In genomic region chr12:112654076-112654475, GRCm38 (mm10) we compare ENCODE assay signal across 23 mouse cellular contexts. TPM values are rescaled to one million over a fixed set of nuclear protein-coding genes. Genes with fewer than 3 reads are reported as not detected.
DNase-seq lines count a peak whose midpoint lies in the region; ATAC-seq and TF ChIP-seq lines count a peak whose summit lies in the region.
"Had no signal": no experiment of that assay in that cellular context is flagged by ENCODE, and none has a peak within 500 bp of the region (broad histone marks: within the 10 kb centered on the region; RNA-seq: fewer than 3 reads in every experiment).

No protein-coding gene starts in this region.

- H3K36me3 ChIP-seq in heart, embryonic 14.5 days (ENCODE audit: control insufficient read depth, insufficient read depth, low read length), result peaks cover 92% of the 10 kb centered on the region
- H3K36me3 ChIP-seq in heart, adult 2 months (ENCODE audit: control insufficient read depth, insufficient read depth, low read length), result no peaks in the 10 kb centered on the region
- peaks cover 68% of the 10 kb centered on the region for H3K36me3 ChIP-seq in intestine, embryonic 15.5 days
- peaks cover 34% of the 10 kb centered on the region for H3K36me3 ChIP-seq in intestine, embryonic 16.5 days (ENCODE audit: control insufficient read depth, insufficient read depth, low read length)
- H3K36me3 ChIP-seq in midbrain, embryonic 13.5 days, result peaks cover 91% of the 10 kb centered on the region
- peaks cover 54% of the 10 kb centered on the region for H3K36me3 ChIP-seq in midbrain, postnatal 0 days (ENCODE audit: insufficient read depth, low read length)
- peaks cover 75% of the 10 kb centered on the region for H3K36me3 ChIP-seq in neural tube, embryonic 15.5 days

- TF ChIP-seq CTCF in heart, adult 2 months (IDR thresholded peaks at IDR 0.05), result no peak
- TF ChIP-seq CTCF in midbrain, postnatal 0 days (IDR thresholded peaks at IDR 0.05), result no peak

- peaks cover 18 to 26% of the 10 kb centered on the region in 2 experiments for H3K4me1 ChIP-seq in heart, embryonic 14.5 days (ENCODE audit: control insufficient read depth in 2 of 2, insufficient read depth in 2 of 2, low read length in 2 of 2)
- peaks cover 3% of the 10 kb centered on the region for H3K4me1 ChIP-seq in heart, adult 2 months (ENCODE audit: control insufficient read depth, insufficient read depth, low read length)
- H3K4me1 ChIP-seq in intestine, embryonic 15.5 days (replicated peaks), result peaks cover 27% of the 10 kb centered on the region
- H3K4me1 ChIP-seq in intestine, embryonic 16.5 days (ENCODE audit: control insufficient read depth, insufficient read depth, low read length), result peaks cover 24% of the 10 kb centered on the region
- 0 out of 2 replicates have a peak, but pooled peaks cover 9% of the 10 kb centered on the region for H3K4me1 ChIP-seq in midbrain, embryonic 13.5 days (replicated peaks)
- H3K4me1 ChIP-seq in midbrain, postnatal 0 days (ENCODE audit: insufficient read depth, low read length), result no peaks in the 10 kb centered on the region
- peaks cover 5% of the 10 kb centered on the region; the same call in 1 of the 2 replicates for H3K4me1 ChIP-seq in neural tube, embryonic 15.5 days

- H3K27me3 ChIP-seq in heart, embryonic 14.5 days (ENCODE audit: control insufficient read depth, insufficient read depth, low read length), result no peaks in the 10 kb centered on the region
- H3K27me3 ChIP-seq in heart, adult 2 months (ENCODE audit: control insufficient read depth, insufficient read depth, low read length), result no peaks in the 10 kb centered on the region
- H3K27me3 ChIP-seq in intestine, embryonic 15.5 days (replicated peaks), result no peaks in the 10 kb centered on the region
- no peaks in the 10 kb centered on the region for H3K27me3 ChIP-seq in intestine, embryonic 16.5 days (replicated peaks; ENCODE audit: control insufficient read depth, insufficient read depth, low read length)
- no peaks in the 10 kb centered on the region for H3K27me3 ChIP-seq in midbrain, embryonic 13.5 days
- H3K27me3 ChIP-seq in midbrain, postnatal 0 days (ENCODE audit: insufficient read depth, low read length), result no peaks in the 10 kb centered on the region
- no peaks in the 10 kb centered on the region for H3K27me3 ChIP-seq in neural tube, embryonic 15.5 days (replicated peaks)
- H3K27me3 ChIP-seq: liver, embryonic 12.5 days; lung, embryonic 15.5 days; stomach, embryonic 15.5 days had no signal

- intact Hi-C loops in heart, adult 2 months (cut with DNase I), result loop anchor here (5.0 to 10.0 kb wide), 2 partner anchors 38 to 191 kb away; no protein-coding TSS in a partner anchor
- intact Hi-C loops in left cerebral cortex, postnatal 4 days (cut with DNase I), result no loop called here

- no peaks in the 10 kb centered on the region for H3K79me2 ChIP-seq in heart, adult 2 months (replicated peaks; ENCODE audit: control insufficient read depth, insufficient read depth, low read length)

- no peak overlapping the region for H3K4me3 ChIP-seq in heart, embryonic 14.5 days (ENCODE audit: control insufficient read depth in 1 of 2, insufficient read depth in 1 of 2, low read depth in 1 of 2, low read length in 2 of 2)
- H3K4me3 ChIP-seq in heart, adult 2 months, result no peak overlapping the region
- no peak overlapping the region for H3K4me3 ChIP-seq in intestine, embryonic 15.5 days (replicated peaks)
- no peak overlapping the region for H3K4me3 ChIP-seq in intestine, embryonic 16.5 days (ENCODE audit: low read length)
- no peak overlapping the region for H3K4me3 ChIP-seq in midbrain, embryonic 13.5 days (replicated peaks)
- no peak overlapping the region for H3K4me3 ChIP-seq in midbrain, postnatal 0 days (ENCODE audit: low read depth, low read length)
- H3K4me3 ChIP-seq in neural tube, embryonic 15.5 days (replicated peaks), result no peak overlapping the region
- H3K4me3 ChIP-seq: erythroblast, embryonic 14.5 days; left cerebral cortex, adult 2 months; liver, embryonic 12.5 days; lung, embryonic 15.5 days; midbrain, embryonic 10.5 days; stomach, embryonic 15.5 days had no signal

- H3K9me3 ChIP-seq in heart, embryonic 14.5 days (ENCODE audit: control insufficient read depth, low read length), result no peaks in the 10 kb centered on the region
- no peaks in the 10 kb centered on the region for H3K9me3 ChIP-seq in intestine, embryonic 15.5 days
- H3K9me3 ChIP-seq in intestine, embryonic 16.5 days (ENCODE audit: control insufficient read depth, low read length), result no peaks in the 10 kb centered on the region
- H3K9me3 ChIP-seq in midbrain, embryonic 13.5 days, result no peaks in the 10 kb centered on the region
- no peaks in the 10 kb centered on the region for H3K9me3 ChIP-seq in midbrain, postnatal 0 days (ENCODE audit: low read length)
- no peaks in the 10 kb centered on the region for H3K9me3 ChIP-seq in neural tube, embryonic 15.5 days (replicated peaks)
- H3K9me3 ChIP-seq: liver, embryonic 12.5 days; lung, embryonic 15.5 days; midbrain, embryonic 10.5 days; stomach, embryonic 15.5 days had no signal

- TF ChIP-seq EP300 in heart, adult 2 months (IDR thresholded peaks at IDR 0.05; ENCODE audit: insufficient read depth, low read depth, low read length), result no peak

- H3K9ac ChIP-seq in heart, embryonic 14.5 days (ENCODE audit: low read length), result peak overlapping the region; percentile 54
- no peak overlapping the region for H3K9ac ChIP-seq in heart, adult 2 months (ENCODE audit: low read depth, low read length)
- H3K9ac ChIP-seq in intestine, embryonic 15.5 days, result no peak overlapping the region
- H3K9ac ChIP-seq in intestine, embryonic 16.5 days (ENCODE audit: low read depth, low read length), result no peak overlapping the region
- no peak overlapping the region for H3K9ac ChIP-seq in midbrain, embryonic 13.5 days (replicated peaks)
- no peak overlapping the region for H3K9ac ChIP-seq in midbrain, postnatal 0 days (replicated peaks; ENCODE audit: low read length, poor library complexity, severe bottlenecking)
- no peak overlapping the region for H3K9ac ChIP-seq in neural tube, embryonic 15.5 days (replicated peaks)
- H3K9ac ChIP-seq: liver, embryonic 12.5 days; lung, embryonic 15.5 days; stomach, embryonic 15.5 days had no signal

- peak overlapping the region; percentile 23 to 85; a peak in 3 of 4 replicates for H3K27ac ChIP-seq in heart, embryonic 14.5 days (replicated peaks in 1 of 2; ENCODE audit: control insufficient read depth in 1 of 2, insufficient read depth in 1 of 2, low read depth in 2 of 2, low read length in 2 of 2)
- H3K27ac ChIP-seq in heart, adult 2 months, result no peak overlapping the region
- H3K27ac ChIP-seq in intestine, embryonic 15.5 days, result peak overlapping the region; percentile 22; the same call in 1 of the 2 replicates
- no peak overlapping the region for H3K27ac ChIP-seq in intestine, embryonic 16.5 days (ENCODE audit: low read length)
- peak overlapping the region; percentile 32; the same call in 1 of the 2 replicates for H3K27ac ChIP-seq in midbrain, embryonic 13.5 days
- H3K27ac ChIP-seq in midbrain, postnatal 0 days (ENCODE audit: low read depth, low read length), result no peak overlapping the region
- H3K27ac ChIP-seq in neural tube, embryonic 15.5 days (replicated peaks), result peak overlapping the region; percentile 51; the same call in 1 of the 2 replicates
- H3K27ac ChIP-seq: left cerebral cortex, adult 2 months; liver, embryonic 12.5 days; lung, embryonic 15.5 days; stomach, embryonic 15.5 days had no signal

- no peak for TF ChIP-seq POLR2A in heart, adult 2 months (IDR thresholded peaks at IDR 0.05; ENCODE audit: insufficient read depth, low read depth, low read length)

- no peak for DNase-seq in heart, adult 2 months
- DNase-seq in midbrain, postnatal 0 days (ENCODE audit: low spot score), result no peak
- DNase-seq in left cerebral cortex, postnatal 4 days, result no peak
- DNase-seq: adrenal gland, adult 8-10 months; cerebellum, adult 8-10 months; gastrocnemius, postnatal 14 days; heart, postnatal 10 days; kidney, postnatal 36 days; layer of hippocampus, adult 9-11 months; lung, postnatal 4 days; retina, postnatal 1 day; thymus, adult 2 months had no signal

- no peak for ATAC-seq in heart, embryonic 14.5 days (ENCODE audit: insufficient number of reproducible peaks, insufficient read depth, low FRiP score, low read depth)
- no peak for ATAC-seq in intestine, embryonic 15.5 days
- no peak for ATAC-seq in intestine, embryonic 16.5 days
- ATAC-seq in midbrain, embryonic 13.5 days, result no peak
- ATAC-seq in midbrain, postnatal 0 days (ENCODE audit: low FRiP score), result no peak
- no peak for ATAC-seq in neural tube, embryonic 15.5 days (ENCODE audit: low FRiP score)

- 84% methylated on average over 5 of the region's 5 CpGs for WGBS in heart, embryonic 14.5 days
- whole genome bisulfite sequencing in heart, adult 2 months, result 92% methylated on average over 5 of the region's 5 CpGs
- 80% methylated on average over 5 of the region's 5 CpGs for WGBS in intestine, embryonic 15.5 days
- WGBS in intestine, embryonic 16.5 days, result 85% methylated on average over 5 of the region's 5 CpGs
- WGBS in midbrain, embryonic 13.5 days, result 93% methylated on average over 5 of the region's 5 CpGs
- WGBS in midbrain, postnatal 0 days, result 81% methylated on average over 5 of the region's 5 CpGs
- WGBS in neural tube, embryonic 15.5 days, result 82% methylated on average over 5 of the region's 5 CpGs

- H3K4me2 ChIP-seq in heart, embryonic 14.5 days (ENCODE audit: low read length), result peak overlapping the region; percentile 29
- H3K4me2 ChIP-seq in intestine, embryonic 15.5 days (replicated peaks), result no peak overlapping the region
- no peak overlapping the region for H3K4me2 ChIP-seq in intestine, embryonic 16.5 days (ENCODE audit: low read depth, low read length)
- no peak overlapping the region for H3K4me2 ChIP-seq in midbrain, embryonic 13.5 days (replicated peaks)
- H3K4me2 ChIP-seq in midbrain, postnatal 0 days (ENCODE audit: low read depth, low read length, poor library complexity, severe bottlenecking), result no peak overlapping the region
- no peak overlapping the region for H3K4me2 ChIP-seq in neural tube, embryonic 15.5 days
- H3K4me2 ChIP-seq: liver, embryonic 12.5 days; lung, embryonic 15.5 days; stomach, embryonic 15.5 days had no signal

RNA-seq across cellular contexts. Expression of gene Siva1, which starts 9.6 kb away (rescaled TPM):
- 136 and 153 TPM in 2 replicates for polyA plus RNA-seq in heart, embryonic 14.5 days (2014; fragmentation: Nextera tagmentation; extraction: Ambion mirVana)
- 10 to 100 TPM; 32.0 to 38.7 TPM for total RNA-seq in heart, adult 2 months (2021)
- polyA plus RNA-seq in heart, adult 2 months (2012; rRNA removed), result 38.4 and 39.4 TPM in 2 replicates
- polyA plus RNA-seq in intestine, embryonic 15.5 days (2015; fragmentation: Nextera tagmentation; extraction: Ambion mirVana), result 183 and 225 TPM in 2 replicates
- polyA plus RNA-seq in intestine, embryonic 16.5 days (2015; fragmentation: Nextera tagmentation; extraction: Ambion mirVana), result 168 and 186 TPM in 2 replicates
- polyA plus RNA-seq in midbrain, embryonic 13.5 days (2015; fragmentation: Nextera tagmentation; extraction: Ambion mirVana), result 83.0 and 96.5 TPM in 2 replicates
- total RNA-seq in midbrain, postnatal 0 days (2014; rRNA removed), result 24.0 and 25.4 TPM in 2 replicates
- 43.4 and 45.5 TPM in 2 replicates for polyA plus RNA-seq in midbrain, postnatal 0 days (2015; fragmentation: Nextera tagmentation; extraction: Ambion mirVana)
- 48.0 and 96.7 TPM in 2 replicates for polyA plus RNA-seq in neural tube, embryonic 15.5 days (2015; fragmentation: Nextera tagmentation; extraction: Ambion mirVana)
- total RNA-seq in left cerebral cortex, postnatal 4 days (2021), result 10 to 100 TPM; 25.3 to 25.9 TPM

RNA-seq across cellular contexts. Expression of gene Akt1, which starts 20.6 kb away (rescaled TPM):
- polyA plus RNA-seq in heart, embryonic 14.5 days (2014; fragmentation: Nextera tagmentation; extraction: Ambion mirVana), result 163 and 182 TPM in 2 replicates
- 100 to 1,000 TPM; 189 to 207 TPM for total RNA-seq in heart, adult 2 months (2021)
- polyA plus RNA-seq in heart, adult 2 months (2012; rRNA removed), result 148 and 149 TPM in 2 replicates
- 128 and 141 TPM in 2 replicates for polyA plus RNA-seq in intestine, embryonic 15.5 days (2015; fragmentation: Nextera tagmentation; extraction: Ambion mirVana)
- polyA plus RNA-seq in intestine, embryonic 16.5 days (2015; fragmentation: Nextera tagmentation; extraction: Ambion mirVana), result 56.5 and 65.5 TPM in 2 replicates
- 55.9 and 61.1 TPM in 2 replicates for polyA plus RNA-seq in midbrain, embryonic 13.5 days (2015; fragmentation: Nextera tagmentation; extraction: Ambion mirVana)
- total RNA-seq in midbrain, postnatal 0 days (2014; rRNA removed), result 201 and 208 TPM in 2 replicates
- 93.1 and 93.3 TPM in 2 replicates for polyA plus RNA-seq in midbrain, postnatal 0 days (2015; fragmentation: Nextera tagmentation; extraction: Ambion mirVana)
- 70.5 and 120 TPM in 2 replicates for polyA plus RNA-seq in neural tube, embryonic 15.5 days (2015; fragmentation: Nextera tagmentation; extraction: Ambion mirVana)
- 100 to 1,000 TPM; 279 to 286 TPM for total RNA-seq in left cerebral cortex, postnatal 4 days (2021)

RNA-seq across cellular contexts. Expression of gene Zbtb42, which starts 24.6 kb away (rescaled TPM):
- polyA plus RNA-seq in heart, embryonic 14.5 days (2014; fragmentation: Nextera tagmentation; extraction: Ambion mirVana), result 5.3 and 6.7 TPM in 2 replicates
- total RNA-seq in heart, adult 2 months (2021), result 1 to 10 TPM; 4.4 to 5.9 TPM
- polyA plus RNA-seq in heart, adult 2 months (2012; rRNA removed), result 9.5 and 13.6 TPM in 2 replicates
- 7.5 and 10.3 TPM in 2 replicates for polyA plus RNA-seq in intestine, embryonic 15.5 days (2015; fragmentation: Nextera tagmentation; extraction: Ambion mirVana)
- 6.8 and 8.2 TPM in 2 replicates for polyA plus RNA-seq in intestine, embryonic 16.5 days (2015; fragmentation: Nextera tagmentation; extraction: Ambion mirVana)
- polyA plus RNA-seq in midbrain, embryonic 13.5 days (2015; fragmentation: Nextera tagmentation; extraction: Ambion mirVana), result 2.8 and 3.3 TPM in 2 replicates
- 0.94 and 1.5 TPM in 2 replicates for total RNA-seq in midbrain, postnatal 0 days (2014; rRNA removed)
- 1.2 and 1.8 TPM in 2 replicates for polyA plus RNA-seq in midbrain, postnatal 0 days (2015; fragmentation: Nextera tagmentation; extraction: Ambion mirVana)
- polyA plus RNA-seq in neural tube, embryonic 15.5 days (2015; fragmentation: Nextera tagmentation; extraction: Ambion mirVana), result 1.8 and 2.4 TPM in 2 replicates
- total RNA-seq in left cerebral cortex, postnatal 4 days (2021), result 1 to 10 TPM in 1 of 2 experiments, under 1 TPM in 1; 0.62 to 1.9 TPM

RNA-seq across cellular contexts. Expression of gene Adssl1, which starts 34.2 kb away (rescaled TPM):
- 88.3 and 89.7 TPM in 2 replicates for polyA plus RNA-seq in heart, embryonic 14.5 days (2014; fragmentation: Nextera tagmentation; extraction: Ambion mirVana)
- 100 to 1,000 TPM; 150 to 173 TPM for total RNA-seq in heart, adult 2 months (2021)
- 85.2 and 98.2 TPM in 2 replicates for polyA plus RNA-seq in heart, adult 2 months (2012; rRNA removed)
- polyA plus RNA-seq in intestine, embryonic 15.5 days (2015; fragmentation: Nextera tagmentation; extraction: Ambion mirVana), result 2.1 and 2.8 TPM in 2 replicates
- 2.1 and 2.7 TPM in 2 replicates for polyA plus RNA-seq in intestine, embryonic 16.5 days (2015; fragmentation: Nextera tagmentation; extraction: Ambion mirVana)
- 1.1 and 1.5 TPM in 2 replicates for polyA plus RNA-seq in midbrain, embryonic 13.5 days (2015; fragmentation: Nextera tagmentation; extraction: Ambion mirVana)
- 2.0 and 4.1 TPM in 2 replicates for total RNA-seq in midbrain, postnatal 0 days (2014; rRNA removed)
- polyA plus RNA-seq in midbrain, postnatal 0 days (2015; fragmentation: Nextera tagmentation; extraction: Ambion mirVana), result 8.2 and 9.4 TPM in 2 replicates
- 7.6 and 8.6 TPM in 2 replicates for polyA plus RNA-seq in neural tube, embryonic 15.5 days (2015; fragmentation: Nextera tagmentation; extraction: Ambion mirVana)
- 1 to 10 TPM; 1.5 to 1.7 TPM for total RNA-seq in left cerebral cortex, postnatal 4 days (2021)

Comparison
In these comparisons a context has a peak if more than half of its experiments do, and no peak if none do; other contexts are left out.
1. H3K27ac ChIP-seq: peak in heart, embryonic 14.5 days (2 of 2), intestine, embryonic 15.5 days (single experiment), midbrain, embryonic 13.5 days (single experiment) and neural tube, embryonic 15.5 days (single experiment); none in heart, adult 2 months (single experiment), intestine, embryonic 16.5 days (single experiment) and midbrain, postnatal 0 days (single experiment).